Mouse (Mus musculus) liver, adult 2 months (tissue): ENCODE measurements at regions not wholly inside any gene's neighbourhood (a gene's known extent, or its start where the extent isn't known, plus 50 kb on each side); places are given as distances from the start of the nearest gene placed in this dataset.

Source experiments
- CTCF ChIP-seq: fragments of 200-500 bp; IDR thresholded peaks from 2 replicates; pipeline ENCODE4 v1.5.1; 2011; ENCODE audit warnings: low read depth, low read length, control low read depth
- POLR2A ChIP-seq: fragments of 200-500 bp; IDR thresholded peaks from 2 replicates; pipeline ENCODE4 v1.6.1; 2011; ENCODE audit warnings: low read length, control low read depth; ENCODE audit not compliant: insufficient read depth; ENCODE audit errors: extremely low read depth

DNA sequence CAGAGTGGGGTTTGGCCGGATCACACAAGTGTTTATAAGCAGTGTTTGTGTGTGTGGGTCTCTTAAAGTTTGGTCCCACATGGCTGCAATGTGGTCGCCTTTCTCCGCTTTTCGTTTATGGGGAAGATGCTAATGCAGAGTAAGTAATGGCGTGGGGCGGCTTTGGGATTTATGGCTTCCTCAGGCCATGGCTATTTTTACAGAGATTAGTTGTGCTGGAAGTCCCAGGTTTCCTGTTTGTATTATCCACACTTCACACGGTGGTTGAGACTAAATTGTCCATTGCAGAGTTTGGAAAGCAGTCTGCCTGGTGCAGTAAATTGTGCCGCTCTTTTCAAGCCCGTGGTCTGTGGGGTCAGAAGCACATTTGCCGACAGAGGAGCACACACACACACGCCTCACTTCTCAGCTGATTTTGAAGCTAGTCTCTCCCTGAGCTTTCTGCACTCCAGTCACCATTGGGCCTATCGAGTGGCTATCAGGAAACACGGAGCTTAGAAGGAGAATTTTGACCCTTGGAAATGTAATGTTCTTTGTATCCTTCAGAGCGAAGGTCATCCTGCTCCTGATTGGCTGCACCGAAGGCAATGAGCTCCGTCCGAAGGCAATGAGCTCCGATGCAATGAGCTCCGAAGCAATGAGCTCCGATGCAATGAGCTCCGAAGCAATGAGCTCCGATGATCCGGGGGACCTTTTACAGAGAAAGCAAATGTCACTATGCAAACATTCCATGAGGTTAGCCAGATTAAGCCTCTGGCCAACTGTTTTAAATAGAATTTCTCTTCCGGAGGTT lies 142.9 kb upstream of the Dkk2 start:
- TF ChIP-seq CTCF: no peak
- no peak for TF ChIP-seq POLR2A
